Mouse (Mus musculus): Measurements from ENCODE around the gene Ube2e1. TPM values are rescaled to one million over a fixed set of nuclear protein-coding genes. Genes with fewer than 3 reads are reported as not detected.

Gene Ube2e1
- 83.7 and 96.6 TPM in 2 replicates for polyA plus RNA-seq (2015; fragmentation: Nextera tagmentation; extraction: Ambion mirVana)

GRCm38 (mm10) chr14:18331693-18332131 is at the start of gene Ube2e1:
TSS of gene Ube2e1 (minus strand) at chr14:18331859.
- Histone ChIP-seq H3K4me3 (ENCODE audit: low read depth, low read length) (peak within 1 kb of the TSS; percentile 89), H3K27me3 (replicated peaks; ENCODE audit: insufficient read depth, low read length) (no peaks in the 10 kb centered on the region), H3K9ac (replicated peaks; ENCODE audit: low read depth) (peak within 1 kb of the TSS; percentile 89), H3K4me2 (replicated peaks; ENCODE audit: low read depth, low read length) (peak within 1 kb of the TSS; percentile 88), H3K9me3 (ENCODE audit: low read length) (no peaks in the 10 kb centered on the region), H3K36me3 (ENCODE audit: insufficient read depth, low read length) (no peaks in the 10 kb centered on the region), H3K4me1 (ENCODE audit: insufficient read depth, low read depth, low read length) (peaks cover 7% of the 10 kb centered on the region; the same call in 1 of the 2 replicates), H3K27ac (ENCODE audit: low read length) (peak within 1 kb of the TSS; percentile 87)
- no peak for TF ChIP-seq CTCF (IDR thresholded peaks at IDR 0.05)
- no peak for TF ChIP-seq EP300 (IDR thresholded peaks at IDR 0.05)
- DNase-seq (ENCODE audit: low spot score) = peak; percentile 90
- whole genome bisulfite sequencing = 0% methylated on average over 16 of the region's 39 CpGs
- ATAC-seq = peak; percentile 90

GRCm38 (mm10) chr14:18379841-18380240 is 48.2 kb upstream of the Ube2e1 start:
- DNase-seq (ENCODE audit: low spot score) = no peak
- Histone ChIP-seq H3K4me1 (ENCODE audit: insufficient read depth, low read depth, low read length) (no peaks in the 10 kb centered on the region), H3K4me3 (ENCODE audit: low read depth, low read length) (no peak overlapping the region), H3K9me3 (ENCODE audit: low read length) (no peaks in the 10 kb centered on the region), H3K4me2 (replicated peaks; ENCODE audit: low read depth, low read length) (no peak overlapping the region), H3K27ac (ENCODE audit: low read length) (no peak overlapping the region), H3K36me3 (ENCODE audit: insufficient read depth, low read length) (no peaks in the 10 kb centered on the region), H3K9ac (replicated peaks; ENCODE audit: low read depth) (no peak overlapping the region), H3K27me3 (replicated peaks; ENCODE audit: insufficient read depth, low read length) (no peaks in the 10 kb centered on the region)
- 85% methylated on average over 5 of the region's 5 CpGs for WGBS
- TF ChIP-seq CTCF (IDR thresholded peaks at IDR 0.05) (no peak), EP300 (IDR thresholded peaks at IDR 0.05) (no peak)
- ATAC-seq = no peak

- Histone ChIP-seq H3K36me3 (ENCODE audit: insufficient read depth, low read length) (no peaks in the 10 kb centered on the region), H3K9me3 (ENCODE audit: low read length) (no peaks in the 10 kb centered on the region), H3K4me2 (replicated peaks; ENCODE audit: low read depth, low read length) (no peak overlapping the region), H3K27ac (ENCODE audit: low read length) (no peak overlapping the region), H3K27me3 (replicated peaks; ENCODE audit: insufficient read depth, low read length) (no peaks in the 10 kb centered on the region), H3K4me3 (ENCODE audit: low read depth, low read length) (no peak overlapping the region), H3K4me1 (ENCODE audit: insufficient read depth, low read depth, low read length) (no peaks in the 10 kb centered on the region), H3K9ac (replicated peaks; ENCODE audit: low read depth) (no peak overlapping the region)
- TF ChIP-seq CTCF (IDR thresholded peaks at IDR 0.05) (peak; percentile 59), EP300 (IDR thresholded peaks at IDR 0.05) (no peak)
- ATAC-seq (no peak; the same call in 1 of the 2 replicates), DNase-seq (ENCODE audit: low spot score) (no peak)
- 53% methylated on average over 8 of the region's 8 CpGs for WGBS
These were observed 46.4 kb upstream of the Ube2e1 start for GRCm38 (mm10) chr14:18377944-18378575.

- Histone ChIP-seq H3K4me2 (replicated peaks; ENCODE audit: low read depth, low read length) (no peak overlapping the region), H3K36me3 (ENCODE audit: insufficient read depth, low read length) (no peaks in the 10 kb centered on the region), H3K4me1 (ENCODE audit: insufficient read depth, low read depth, low read length) (no peaks in the 10 kb centered on the region), H3K27me3 (replicated peaks; ENCODE audit: insufficient read depth, low read length) (no peaks in the 10 kb centered on the region), H3K4me3 (ENCODE audit: low read depth, low read length) (no peak overlapping the region), H3K27ac (ENCODE audit: low read length) (no peak overlapping the region), H3K9me3 (ENCODE audit: low read length) (no peaks in the 10 kb centered on the region), H3K9ac (replicated peaks; ENCODE audit: low read depth) (no peak overlapping the region)
- no peak for TF ChIP-seq CTCF (IDR thresholded peaks at IDR 0.05)
- TF ChIP-seq EP300 (IDR thresholded peaks at IDR 0.05) = no peak
- 40% methylated on average over 3 of the region's 3 CpGs for WGBS
- DNase-seq (ENCODE audit: low spot score) (no peak), ATAC-seq (peak; percentile 40)
These were observed 44.5 kb upstream of the Ube2e1 start for GRCm38 (mm10) chr14:18376206-18376605.

GRCm38 (mm10) chr14:18373758-18374405 is 42.2 kb upstream of the Ube2e1 start:
- ATAC-seq = no peak
- 68% methylated on average over 6 of the region's 6 CpGs for WGBS
- no peak overlapping the region for H3K9ac ChIP-seq (replicated peaks; ENCODE audit: low read depth)

DNA sequence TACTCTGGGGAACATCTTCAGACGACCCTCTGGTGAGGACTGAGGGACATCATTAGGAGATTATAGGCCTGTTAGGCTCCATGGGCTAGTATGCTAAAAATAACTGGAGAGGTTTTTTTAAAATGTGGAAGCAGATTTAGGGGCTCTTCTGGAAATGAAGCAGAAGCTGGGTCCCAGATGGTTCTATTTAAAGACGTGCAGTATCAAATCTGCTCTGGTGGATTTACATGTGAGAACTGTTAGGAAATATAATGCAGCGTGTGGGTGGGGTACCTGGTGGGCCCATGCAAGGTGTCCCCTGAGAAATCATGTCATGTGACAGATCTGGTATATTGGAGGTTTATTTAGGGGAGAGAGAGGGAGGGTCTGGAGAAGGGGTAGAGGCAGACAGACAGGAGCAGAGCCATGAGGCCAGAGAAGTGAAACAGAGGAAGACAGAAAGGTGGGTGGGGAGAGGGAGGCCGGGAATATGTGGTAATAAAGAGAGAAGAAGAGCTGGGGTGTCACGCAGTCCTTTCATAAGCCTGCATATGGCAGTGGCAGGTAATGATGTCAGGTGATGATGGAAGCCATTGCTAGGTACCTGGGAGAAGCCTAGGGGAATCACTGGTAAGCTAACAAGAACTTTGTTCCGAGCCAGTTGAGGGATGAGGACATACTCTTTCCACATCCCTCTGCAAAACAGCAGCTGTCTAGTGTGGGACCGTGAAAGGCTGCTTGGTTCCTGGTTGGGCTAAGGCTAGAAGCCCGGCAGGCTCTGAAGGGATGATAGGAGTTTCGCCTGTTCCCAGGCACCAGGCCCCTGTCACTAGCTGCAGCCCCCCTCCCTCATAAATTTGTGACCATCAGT is 41.3 kb upstream of the Ube2e1 start:
- Histone ChIP-seq H3K4me2 (replicated peaks; ENCODE audit: low read depth, low read length) (no peak overlapping the region), H3K27me3 (replicated peaks; ENCODE audit: insufficient read depth, low read length) (no peaks in the 10 kb centered on the region), H3K9ac (replicated peaks; ENCODE audit: low read depth) (no peak overlapping the region), H3K27ac (ENCODE audit: low read length) (no peak overlapping the region), H3K9me3 (ENCODE audit: low read length) (no peaks in the 10 kb centered on the region), H3K4me1 (ENCODE audit: insufficient read depth, low read depth, low read length) (no peaks in the 10 kb centered on the region), H3K4me3 (ENCODE audit: low read depth, low read length) (no peak overlapping the region), H3K36me3 (ENCODE audit: insufficient read depth, low read length) (no peaks in the 10 kb centered on the region)
- 80% methylated on average over 9 of the region's 9 CpGs for WGBS
- DNase-seq (ENCODE audit: low spot score) = no peak
- TF ChIP-seq EP300 (IDR thresholded peaks at IDR 0.05) = no peak
- TF ChIP-seq CTCF (IDR thresholded peaks at IDR 0.05) = no peak
- no peak for ATAC-seq

More at GRCm38 (mm10) chr14:18373758-18374405, 42.2 kb upstream of the Ube2e1 start:
- Histone ChIP-seq H3K36me3 (ENCODE audit: insufficient read depth, low read length) (no peaks in the 10 kb centered on the region), H3K27ac (ENCODE audit: low read length) (no peak overlapping the region), H3K4me2 (replicated peaks; ENCODE audit: low read depth, low read length) (no peak overlapping the region), H3K4me3 (ENCODE audit: low read depth, low read length) (no peak overlapping the region), H3K4me1 (ENCODE audit: insufficient read depth, low read depth, low read length) (no peaks in the 10 kb centered on the region), H3K27me3 (replicated peaks; ENCODE audit: insufficient read depth, low read length) (no peaks in the 10 kb centered on the region), H3K9me3 (ENCODE audit: low read length) (no peaks in the 10 kb centered on the region)
- TF ChIP-seq EP300 (IDR thresholded peaks at IDR 0.05) (no peak), CTCF (IDR thresholded peaks at IDR 0.05) (no peak)
- DNase-seq (ENCODE audit: low spot score) = no peak
